7 mouse cellular contexts compared by ENCODE assay signal in genomic region chr7:99965020-99965841, GRCm38 (mm10). TPM values are rescaled to one million over a fixed set of nuclear protein-coding genes. Genes with fewer than 3 reads are reported as not detected.
DNase-seq lines count a peak whose midpoint lies in the region; ATAC-seq and TF ChIP-seq lines count a peak whose summit lies in the region.

No protein-coding gene starts in this region.

- peak overlapping the region; percentile 1; the same call in 1 of the 2 replicates for H3K4me2 ChIP-seq in forebrain, embryonic 12.5 days
- 0 out of 2 replicates have a peak overlapping the region, but pooled peaks have one; percentile 1 for H3K4me2 ChIP-seq in intestine, embryonic 16.5 days (ENCODE audit: low read depth, low read length)
- H3K4me2 ChIP-seq in limb, embryonic 14.5 days (replicated peaks; ENCODE audit: low read depth, low read length, severe bottlenecking), result peak overlapping the region; percentile 20

- H3K9me3 ChIP-seq in forebrain, embryonic 12.5 days, result no peaks in the 10 kb centered on the region
- no peaks in the 10 kb centered on the region for H3K9me3 ChIP-seq in intestine, embryonic 16.5 days (ENCODE audit: control insufficient read depth, low read length)
- no peaks in the 10 kb centered on the region for H3K9me3 ChIP-seq in limb, embryonic 14.5 days (ENCODE audit: control insufficient read depth, low read length)

- peak; percentile 57; the same call in 1 of the 2 replicates for ATAC-seq in forebrain, embryonic 12.5 days (ENCODE audit: low FRiP score)
- peak; percentile 73 for ATAC-seq in intestine, embryonic 16.5 days
- 0 out of 2 replicates have a peak, but pooled peaks have one; percentile 9 for ATAC-seq in limb, embryonic 14.5 days (ENCODE audit: low FRiP score, low read depth)
- no peak for ATAC-seq in monocyte, adult 5-6 weeks (replicated peaks; ENCODE audit: insufficient number of reproducible peaks, low FRiP score, low TSS enrichment, poor library complexity, severe bottlenecking)

- H3K36me3 ChIP-seq in spleen, adult 2 months (ENCODE audit: control insufficient read depth, insufficient read depth, low read length), result no peaks in the 10 kb centered on the region
- H3K36me3 ChIP-seq in forebrain, embryonic 12.5 days (replicated peaks), result no peaks in the 10 kb centered on the region
- H3K36me3 ChIP-seq in intestine, embryonic 16.5 days (ENCODE audit: control insufficient read depth, insufficient read depth, low read length), result no peaks in the 10 kb centered on the region
- no peaks in the 10 kb centered on the region for H3K36me3 ChIP-seq in limb, embryonic 14.5 days (ENCODE audit: control insufficient read depth, insufficient read depth, low read length)

- no peak overlapping the region for H3K9ac ChIP-seq in forebrain, embryonic 12.5 days
- H3K9ac ChIP-seq in intestine, embryonic 16.5 days (ENCODE audit: low read depth, low read length), result peak overlapping the region; percentile 40
- no peak overlapping the region for H3K9ac ChIP-seq in limb, embryonic 14.5 days (ENCODE audit: low read depth, low read length, severe bottlenecking)

- H3K4me1 ChIP-seq in spleen, adult 2 months (ENCODE audit: control insufficient read depth, insufficient read depth, insufficient read length), result peaks cover 17% of the 10 kb centered on the region; the same call in 1 of the 2 replicates
- peaks cover 57% of the 10 kb centered on the region for H3K4me1 ChIP-seq in forebrain, embryonic 12.5 days
- H3K4me1 ChIP-seq in intestine, embryonic 16.5 days (ENCODE audit: control insufficient read depth, insufficient read depth, low read length), result peaks cover 33% of the 10 kb centered on the region
- H3K4me1 ChIP-seq in limb, embryonic 14.5 days (ENCODE audit: control insufficient read depth, insufficient read depth, low read length), result peaks cover 27% of the 10 kb centered on the region

- H3K4me3 ChIP-seq in spleen, adult 2 months (ENCODE audit: extremely low read depth, insufficient read depth, insufficient read length), result no peak overlapping the region
- H3K4me3 ChIP-seq in forebrain, embryonic 12.5 days (replicated peaks), result no peak overlapping the region
- no peak overlapping the region for H3K4me3 ChIP-seq in intestine, embryonic 16.5 days (ENCODE audit: low read length)
- no peak overlapping the region for H3K4me3 ChIP-seq in limb, embryonic 14.5 days (replicated peaks; ENCODE audit: low read length)

- TF ChIP-seq CTCF in spleen, adult 2 months (IDR thresholded peaks at IDR 0.05; ENCODE audit: extremely low read depth, insufficient read depth, insufficient read length, insufficient replicate concordance), result no peak

- 60% methylated on average over 9 of the region's 9 CpGs for WGBS in spleen, adult 2 months
- WGBS in forebrain, embryonic 12.5 days, result 33% methylated on average over 9 of the region's 9 CpGs
- WGBS in intestine, embryonic 16.5 days, result 19% methylated on average over 9 of the region's 9 CpGs
- WGBS in limb, embryonic 14.5 days, result 16% methylated on average over 9 of the region's 9 CpGs

- DNase-seq in spleen, adult 2 months (ENCODE audit: low read depth in 1 of 2, low spot score in 2 of 2), result no peak
- no peak for DNase-seq in spleen, postnatal 10 days (ENCODE audit: low spot score in 2 of 2)
- peak; percentile 58 for DNase-seq in limb, embryonic 14.5 days (ENCODE audit: low spot score)
- peak; percentile 54 for DNase-seq in right cerebral cortex, postnatal 14 days

- 0 out of 2 replicates have a peak overlapping the region, but pooled peaks have one; percentile 9 for H3K27ac ChIP-seq in spleen, adult 2 months (ENCODE audit: insufficient read depth, low read length)
- H3K27ac ChIP-seq in forebrain, embryonic 12.5 days, result peak overlapping the region; percentile 67
- H3K27ac ChIP-seq in intestine, embryonic 16.5 days (ENCODE audit: low read length), result peak overlapping the region; percentile 85
- peak overlapping the region; percentile 73 for H3K27ac ChIP-seq in limb, embryonic 14.5 days (replicated peaks; ENCODE audit: low read depth, low read length)

- TF ChIP-seq POLR2A in spleen, adult 2 months (IDR thresholded peaks at IDR 0.05; ENCODE audit: low read depth, low read length), result no peak
- no peak for TF ChIP-seq POLR2A in limb, embryonic 14.5 days (IDR thresholded peaks at IDR 0.05; ENCODE audit: borderline replicate concordance, extremely low read depth, insufficient read depth, insufficient read length)

- H3K27me3 ChIP-seq in spleen, adult 2 months (ENCODE audit: control insufficient read depth, insufficient read depth, low read length), result no peaks in the 10 kb centered on the region
- H3K27me3 ChIP-seq in forebrain, embryonic 12.5 days, result no peaks in the 10 kb centered on the region
- no peaks in the 10 kb centered on the region for H3K27me3 ChIP-seq in intestine, embryonic 16.5 days (replicated peaks; ENCODE audit: control insufficient read depth, insufficient read depth, low read length)
- H3K27me3 ChIP-seq in limb, embryonic 14.5 days (ENCODE audit: control insufficient read depth, insufficient read depth, low read length), result no peaks in the 10 kb centered on the region

RNA-seq across cellular contexts. Expression of gene Rnf169, which starts 15.0 kb away (rescaled TPM):
- 4.3 and 4.4 TPM in 2 replicates for polyA plus RNA-seq in spleen, adult 2 months (2012; rRNA removed)
- 6.0 and 7.1 TPM in 2 replicates for polyA plus RNA-seq in forebrain, embryonic 12.5 days (2016; fragmentation: Nextera tagmentation; extraction: Ambion mirVana)
- polyA plus RNA-seq in intestine, embryonic 16.5 days (2015; fragmentation: Nextera tagmentation; extraction: Ambion mirVana), result 2.6 and 3.1 TPM in 2 replicates
- polyA plus RNA-seq in limb, embryonic 14.5 days (2012; rRNA removed), result 9.7 and 10.5 TPM in 2 replicates
- polyA plus RNA-seq in limb, embryonic 14.5 days (2014; fragmentation: Nextera tagmentation; extraction: Ambion mirVana), result 7.3 and 9.6 TPM in 2 replicates
- 19.5 to 62.6 TPM (median 41.4 TPM) in 3 replicates for total RNA-seq in monocyte, adult 5-6 weeks (2017)

RNA-seq across cellular contexts. Expression of gene Chrdl2, which starts 40.7 kb away (rescaled TPM):
- 0.08 and 0.13 TPM in 2 replicates for polyA plus RNA-seq in spleen, adult 2 months (2012; rRNA removed)
- 0.13 and 0.20 TPM in 2 replicates for polyA plus RNA-seq in forebrain, embryonic 12.5 days (2016; fragmentation: Nextera tagmentation; extraction: Ambion mirVana)
- polyA plus RNA-seq in intestine, embryonic 16.5 days (2015; fragmentation: Nextera tagmentation; extraction: Ambion mirVana), result 0.61 and 0.72 TPM in 2 replicates
- polyA plus RNA-seq in limb, embryonic 14.5 days (2012; rRNA removed), result 4.0 and 4.6 TPM in 2 replicates
- 2.1 and 2.6 TPM in 2 replicates for polyA plus RNA-seq in limb, embryonic 14.5 days (2014; fragmentation: Nextera tagmentation; extraction: Ambion mirVana)
- not detected in 3 replicates for total RNA-seq in monocyte, adult 5-6 weeks (2017)

Comparison
In these comparisons a context has a peak if more than half of its experiments do, and no peak if none do; other contexts are left out.
1. DNase-seq: peak in limb, embryonic 14.5 days (single experiment) and right cerebral cortex, postnatal 14 days (single experiment); none in spleen, adult 2 months (0 of 2) and spleen, postnatal 10 days (0 of 2).
2. H3K27ac ChIP-seq: peak in every context shown above with its lines; median percentile 85 in intestine, embryonic 16.5 days; 73 in limb, embryonic 14.5 days; 67 in forebrain, embryonic 12.5 days; 9 in spleen, adult 2 months.
3. Peak in every context shown above with its lines, with median percentiles within 50 percentile points of each other: H3K4me2 ChIP-seq.